Mouse (Mus musculus) G1E (cell line): Measurements from ENCODE around the gene Rtl8a.

Experiments used
- CTCF ChIP-seq: IDR thresholded peaks from 2 replicates; pipeline ENCODE4 v1.5.1; 2012; ENCODE audit warnings: low read depth, low read length, inconsistent platforms, mixed read lengths
- GATA2 ChIP-seq: IDR thresholded peaks from 2 replicates; pipeline ENCODE4 v1.6.1; 2012; ENCODE audit warnings: low read depth, low read length, inconsistent platforms, borderline replicate concordance
- POLR2AphosphoS5 ChIP-seq: IDR thresholded peaks from 2 replicates; pipeline ENCODE4 v1.6.1; 2012; ENCODE audit warnings: low read depth, low read length, inconsistent platforms; ENCODE audit not compliant: insufficient replicate concordance
- TAL1 ChIP-seq: conservative IDR thresholded peaks from 2 replicates; pipeline ENCODE4 v1.6.1; 2012; ENCODE audit warnings: low read depth, low read length, inconsistent platforms, mixed read lengths

DNA sequence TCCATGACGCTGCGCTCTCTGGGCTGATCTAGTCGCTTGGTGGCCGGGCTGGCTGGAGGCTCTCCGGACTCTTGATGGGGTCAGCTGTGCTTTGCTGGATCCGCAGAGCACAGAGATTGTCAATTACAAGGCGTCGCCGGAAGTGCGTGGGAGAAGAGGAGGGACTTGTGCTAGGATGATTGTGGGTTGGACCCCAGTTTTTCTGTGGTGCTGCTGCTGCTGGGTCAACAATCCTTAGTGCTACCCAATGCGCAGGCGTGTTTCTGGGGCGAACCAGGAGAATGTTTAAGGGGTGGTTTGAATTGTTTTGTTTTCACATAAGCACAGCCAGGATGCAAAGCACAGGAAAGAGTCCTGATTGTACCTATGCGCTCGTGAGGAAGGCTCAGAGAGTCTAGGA lies 26.8 kb upstream of the Rtl8a start, which contains the start of gene Rtl8b:
- TF ChIP-seq CTCF (no peak), GATA2 (no peak), TAL1 (no peak), POLR2AphosphoS5 (no peak)
